Comparison of ENCODE assay signal across 22 mouse cellular contexts in genomic region chr10:30796469-30797261, GRCm38 (mm10).
"Had no signal": no experiment of that assay in that cellular context is flagged by ENCODE, and none has a peak within 500 bp of the region (broad histone marks: within the 10 kb centered on the region; RNA-seq: fewer than 3 reads in every experiment).

No protein-coding gene starts in this region.

- H3K9ac ChIP-seq: kidney, embryonic 15.5 days; limb, embryonic 13.5 days; liver, embryonic 12.5 days; liver, embryonic 15.5 days; lung, embryonic 15.5 days; midbrain, embryonic 12.5 days; midbrain, embryonic 15.5 days; neural tube, embryonic 12.5 days; neural tube, embryonic 15.5 days had no signal

- H3K36me3 ChIP-seq: midbrain, embryonic 15.5 days; neural tube, embryonic 12.5 days had no signal

- ATAC-seq: liver, embryonic 12.5 days; midbrain, embryonic 15.5 days had no signal

- H3K27ac ChIP-seq: kidney, embryonic 15.5 days; limb, embryonic 10.5 days; limb, embryonic 13.5 days; liver, embryonic 12.5 days; liver, embryonic 15.5 days; lung, embryonic 15.5 days; midbrain, embryonic 12.5 days; midbrain, embryonic 15.5 days; neural tube, embryonic 12.5 days; neural tube, embryonic 15.5 days had no signal

- H3K4me3 ChIP-seq: kidney, embryonic 15.5 days; limb, embryonic 10.5 days; limb, embryonic 13.5 days; liver, embryonic 12.5 days; liver, embryonic 15.5 days; lung, embryonic 15.5 days; midbrain, embryonic 12.5 days; midbrain, embryonic 15.5 days; neural tube, embryonic 12.5 days; neural tube, embryonic 15.5 days had no signal

- H3K4me1 ChIP-seq: limb, embryonic 13.5 days; lung, embryonic 15.5 days; midbrain, embryonic 12.5 days; midbrain, embryonic 15.5 days; neural tube, embryonic 12.5 days; neural tube, embryonic 15.5 days had no signal

- H3K27me3 ChIP-seq: kidney, embryonic 15.5 days; limb, embryonic 13.5 days; liver, embryonic 12.5 days; liver, embryonic 15.5 days; lung, embryonic 15.5 days; midbrain, embryonic 12.5 days; midbrain, embryonic 15.5 days; neural tube, embryonic 12.5 days; neural tube, embryonic 15.5 days had no signal

- H3K4me2 ChIP-seq: kidney, embryonic 15.5 days; limb, embryonic 13.5 days; liver, embryonic 12.5 days; liver, embryonic 15.5 days; lung, embryonic 15.5 days; midbrain, embryonic 12.5 days; midbrain, embryonic 15.5 days; neural tube, embryonic 12.5 days; neural tube, embryonic 15.5 days had no signal

- DNase-seq: kidney, adult 11 months; kidney, postnatal 14 days; kidney, postnatal 4 days; liver; lung, adult 18-20 months; lung, postnatal 10 days; lung, postnatal 36 days; right cerebral cortex, adult 18-20 months; right cerebral cortex, postnatal 14 days; right cerebral cortex, postnatal 4 days; thymus, adult 18-20 months; thymus, postnatal 36 days had no signal

- H3K9me3 ChIP-seq: liver, embryonic 12.5 days; liver, embryonic 15.5 days; lung, embryonic 15.5 days; neural tube, embryonic 12.5 days had no signal
